Mouse (Mus musculus) spleen, adult 2 months (tissue): ENCODE measurements around the gene Naa10.

Source experiments
- CTCF ChIP-seq: fragments of 200-500 bp; IDR thresholded peaks from 2 replicates; pipeline ENCODE4 v1.5.1; 2011; ENCODE audit warnings: mild to moderate bottlenecking, inconsistent platforms; ENCODE audit not compliant: insufficient read depth, insufficient read length, insufficient replicate concordance; ENCODE audit errors: extremely low read depth
- POLR2A ChIP-seq: fragments of 200-500 bp; IDR thresholded peaks from 2 replicates; pipeline ENCODE4 v1.6.1; 2011; ENCODE audit warnings: low read depth, low read length, inconsistent platforms

DNA sequence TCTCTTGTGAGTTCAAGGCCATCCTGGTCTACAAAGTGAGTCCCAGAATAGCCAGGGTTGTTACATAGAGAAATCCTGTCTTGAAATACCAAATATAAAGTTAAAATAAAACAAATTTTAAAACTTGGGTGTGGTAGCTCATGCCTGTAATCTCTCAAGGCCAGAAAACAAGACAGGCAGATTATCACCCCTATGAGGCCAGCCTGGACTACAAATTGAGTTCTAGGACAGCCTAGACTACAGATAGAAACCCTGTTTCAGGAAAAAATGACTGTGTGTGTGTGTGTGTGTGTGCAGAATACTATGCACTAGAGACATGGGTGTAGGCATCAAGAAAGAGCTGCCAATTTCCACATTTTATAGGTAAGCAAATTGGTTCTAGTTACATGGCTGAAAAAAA, 49.0 kb upstream of the Naa10 start:
- no peak for TF ChIP-seq POLR2A
- no peak for TF ChIP-seq CTCF
